Mouse (Mus musculus) spleen, adult 2 months (tissue): ENCODE results near the gene Fam222a. TPM values are rescaled to one million over a fixed set of nuclear protein-coding genes. Genes with fewer than 3 reads are reported as not detected.

Experiments
- DNase-seq, 2 experiments: peaks; one replicate each; pipeline versions ENCODE4 v3.0.0 to v3.0.0-alpha.2; 2012 to 2021; ENCODE audit warnings: low spot score in 2 of 2, low read depth in 1 of 2
- H3K27ac ChIP-seq: fragments of 200-500 bp; 2 replicates; pipeline ENCODE4 v1.5.1; 2012; ENCODE audit warnings: low read length, inconsistent platforms; ENCODE audit not compliant: insufficient read depth
- H3K27me3 ChIP-seq: fragments of 200-500 bp; 2 replicates; pipeline ENCODE4 v1.6.1; 2012; ENCODE audit warnings: mild to moderate bottlenecking, moderate library complexity, low read length, inconsistent platforms; ENCODE audit not compliant: control insufficient read depth, insufficient read depth
- H3K36me3 ChIP-seq: fragments of 200-500 bp; 2 replicates; pipeline ENCODE4 v1.6.1; 2012; ENCODE audit warnings: mild to moderate bottlenecking, low read length, inconsistent platforms; ENCODE audit not compliant: control insufficient read depth, insufficient read depth
- H3K4me1 ChIP-seq: fragments of 200-500 bp; 2 replicates; pipeline ENCODE4 v1.6.1; 2011; ENCODE audit warnings: inconsistent platforms; ENCODE audit not compliant: control insufficient read depth, insufficient read depth, insufficient read length
- H3K4me3 ChIP-seq: fragments of 200-500 bp; 2 replicates; pipeline ENCODE4 v1.5.1; 2011; ENCODE audit warnings: mild to moderate bottlenecking, inconsistent platforms; ENCODE audit not compliant: insufficient read depth, insufficient read length; ENCODE audit errors: extremely low read depth
- CTCF ChIP-seq: fragments of 200-500 bp; IDR thresholded peaks from 2 replicates; pipeline ENCODE4 v1.5.1; 2011; ENCODE audit warnings: mild to moderate bottlenecking, inconsistent platforms; ENCODE audit not compliant: insufficient read depth, insufficient read length, insufficient replicate concordance; ENCODE audit errors: extremely low read depth
- POLR2A ChIP-seq: fragments of 200-500 bp; IDR thresholded peaks from 2 replicates; pipeline ENCODE4 v1.6.1; 2011; ENCODE audit warnings: low read depth, low read length, inconsistent platforms
- WGBS: fragments of 180-500 bp; shearing (Covaris S2); methylation state at CpG from one replicate; pipeline ENCODE4 v1.1.7; 2018; 5-methylcytosine and 5-hydroxymethylcytosine counted together
- polyA plus RNA-seq: library from polyadenylated mRNA; depleted of rRNA; stranded (reverse); fragments of >200 nt; gene quantifications from 2 replicates; pipeline ENCODE4 v1.2.3, GENCODE M21; 2012

Fam222a gene
- polyA plus RNA-seq, 1 experiment: 2.8 TPM

- Histone ChIP-seq H3K36me3 (no peaks in the 10 kb centered on the region), H3K27ac (no peak overlapping the region), H3K4me3 (no peak overlapping the region), H3K27me3 (peaks cover 3% of the 10 kb centered on the region; the same call in 1 of the 2 replicates), H3K4me1 (no peaks in the 10 kb centered on the region)
- WGBS: 86% methylated on average over 6 of the region's 6 CpGs
- DNase-seq: no peak
- TF ChIP-seq POLR2A (no peak), CTCF (no peak)
Observed at GRCm38 (mm10) chr5:114539766-114540165, 28.1 kb upstream of the Fam222a start.

- peaks cover 3% of the 10 kb centered on the region; the same call in 1 of the 2 replicates for H3K27me3 ChIP-seq
- no peaks in the 10 kb centered on the region for H3K4me1 ChIP-seq
- no peak overlapping the region for H3K27ac ChIP-seq
- H3K36me3 ChIP-seq: no peaks in the 10 kb centered on the region
- no peak for DNase-seq
- no peak for TF ChIP-seq POLR2A
- whole genome bisulfite sequencing: 67% methylated on average over 15 of the region's 15 CpGs
- no peak overlapping the region for H3K4me3 ChIP-seq
Observed at GRCm38 (mm10) chr5:114541656-114542445, 26.0 kb upstream of the Fam222a start.

GRCm38 (mm10) chr5:114543656-114544055 lies 24.2 kb upstream of the Fam222a start:
- Histone ChIP-seq H3K36me3 (no peaks in the 10 kb centered on the region), H3K27me3 (peaks cover under 1% of the 10 kb centered on the region; the same call in 1 of the 2 replicates), H3K4me1 (no peaks in the 10 kb centered on the region), H3K4me3 (no peak overlapping the region), H3K27ac (no peak overlapping the region)
- no peak for DNase-seq
- WGBS: 88% methylated on average over 6 of the region's 6 CpGs
- TF ChIP-seq CTCF (no peak), POLR2A (no peak)

GRCm38 (mm10) chr5:114544205-114544604 lies 23.6 kb upstream of the Fam222a start:
- WGBS: 88% methylated on average over 4 of the region's 4 CpGs
- H3K27me3 ChIP-seq: no peaks in the 10 kb centered on the region

GRCm38 (mm10) chr5:114545076-114545475 lies 22.7 kb upstream of the Fam222a start:
- no peak for DNase-seq
- Histone ChIP-seq H3K4me3 (no peak overlapping the region), H3K36me3 (no peaks in the 10 kb centered on the region), H3K27ac (no peak overlapping the region), H3K4me1 (no peaks in the 10 kb centered on the region), H3K27me3 (no peaks in the 10 kb centered on the region)
- WGBS: 84% methylated on average over 9 of the region's 9 CpGs
- TF ChIP-seq CTCF (no peak), POLR2A (no peak)

More at GRCm38 (mm10) chr5:114544205-114544604, 23.6 kb upstream of the Fam222a start:
- no peak for TF ChIP-seq POLR2A
- TF ChIP-seq CTCF: no peak
- H3K4me1 ChIP-seq: no peaks in the 10 kb centered on the region
- DNase-seq: no peak
- no peaks in the 10 kb centered on the region for H3K36me3 ChIP-seq
- H3K4me3 ChIP-seq: no peak overlapping the region
- no peak overlapping the region for H3K27ac ChIP-seq

- Histone ChIP-seq H3K4me1 (no peaks in the 10 kb centered on the region), H3K36me3 (no peaks in the 10 kb centered on the region), H3K27ac (no peak overlapping the region), H3K27me3 (no peaks in the 10 kb centered on the region), H3K4me3 (no peak overlapping the region)
- 92% methylated on average over 10 of the region's 10 CpGs for WGBS
- no peak for DNase-seq
- no peak for TF ChIP-seq POLR2A
- TF ChIP-seq CTCF: no peak
Observed at GRCm38 (mm10) chr5:114548976-114549375, 18.8 kb upstream of the Fam222a start.

- Histone ChIP-seq H3K36me3 (no peaks in the 10 kb centered on the region), H3K27me3 (no peaks in the 10 kb centered on the region), H3K4me3 (no peak overlapping the region), H3K27ac (no peak overlapping the region), H3K4me1 (no peaks in the 10 kb centered on the region)
- WGBS: 71% methylated on average over 3 of the region's 3 CpGs
- TF ChIP-seq CTCF (no peak), POLR2A (no peak)
- DNase-seq: no peak
Observed at GRCm38 (mm10) chr5:114549770-114550169, 18.0 kb upstream of the Fam222a start.
